Mouse (Mus musculus) midbrain, embryonic 16.5 days (tissue): ENCODE results near the gene Borcs8. TPM values are rescaled to one million over a fixed set of nuclear protein-coding genes. Genes with fewer than 3 reads are reported as not detected.
A peak's percentile ranks its signal among the peaks of the same experiment; 100 is the strongest.

Experiments used
- ATAC-seq: fragments of 200-750 bp; cut with Nextera tagmentation; 2 replicates; pipeline ENCODE4 v1.8.0; 2017; ENCODE audit warnings: moderate TSS enrichment
- H3K27ac ChIP-seq: fragments of 300-500 bp; sonication (generic); 2 replicates; pipeline ENCODE4 v1.5.1; 2014; ENCODE audit warnings: mild to moderate bottlenecking, low read length, mixed read lengths
- H3K27me3 ChIP-seq: fragments of 300-500 bp; sonication (generic); 2 replicates; pipeline ENCODE4 v1.6.1; 2014; ENCODE audit warnings: low read depth, low read length, mixed read lengths; ENCODE audit not compliant: control insufficient read depth, insufficient read depth
- H3K36me3 ChIP-seq: fragments of 300-500 bp; sonication (generic); 2 replicates; pipeline ENCODE4 v1.6.1; 2014; ENCODE audit warnings: mild to moderate bottlenecking, low read length, moderate library complexity, mixed read lengths; ENCODE audit not compliant: control insufficient read depth, insufficient read depth
- H3K4me1 ChIP-seq: fragments of 300-500 bp; sonication (generic); 2 replicates; pipeline ENCODE4 v1.6.1; 2014; ENCODE audit warnings: mild to moderate bottlenecking, low read length, mixed read lengths; ENCODE audit not compliant: control insufficient read depth, insufficient read depth
- H3K4me2 ChIP-seq: fragments of 300-500 bp; sonication (generic); 2 replicates; pipeline ENCODE4 v1.6.1; 2014; ENCODE audit warnings: mild to moderate bottlenecking, low read length, mixed read lengths
- H3K4me3 ChIP-seq: fragments of 300-500 bp; sonication (generic); 2 replicates; pipeline ENCODE4 v1.5.1; 2014; ENCODE audit warnings: low read depth, mild to moderate bottlenecking, low read length, moderate library complexity, mixed read lengths
- H3K9ac ChIP-seq: fragments of 300-500 bp; sonication (generic); 2 replicates; pipeline ENCODE4 v1.6.1; 2014; ENCODE audit warnings: low read depth, low read length, mixed read lengths
- H3K9me3 ChIP-seq: fragments of 300-500 bp; sonication (generic); replicated peaks from 2 replicates; pipeline ENCODE4 v1.6.1; 2014; ENCODE audit warnings: mild to moderate bottlenecking, low read length, mixed read lengths; ENCODE audit not compliant: control insufficient read depth, poor library complexity, severe bottlenecking
- WGBS: fragments of 180-500 bp; shearing (Covaris S2); extraction: QIAGEN DNeasy Blood & Tissue Kit; methylation state at CpG from one replicate; pipeline ENCODE4 v1.1.7; 2014; 5-methylcytosine and 5-hydroxymethylcytosine counted together
- microRNA-seq: library from miRNA; unstranded; fragments of <30 nt; microRNA quantifications from one replicate; pipeline ENCODE4, GENCODE M21; 2017
- polyA plus RNA-seq: library from polyadenylated mRNA; unstranded; fragments of >200 nt; fragmentation: Nextera tagmentation; extraction: Ambion mirVana; gene quantifications from 2 replicates; pipeline ENCODE4 v1.2.1, GENCODE M21; 2015

Gene Borcs8
- polyA plus RNA-seq, 1 experiment from 2014 or later, result 55.5 TPM

GRCm38 (mm10) chr8:70181212-70181902 lies 42.1 kb downstream of the Borcs8 start:
- no peaks in the 10 kb centered on the region for H3K27me3 ChIP-seq
- H3K4me3 ChIP-seq, result no peak overlapping the region
- H3K9ac ChIP-seq, result no peak overlapping the region
- 89% methylated on average over 15 of the region's 16 CpGs for WGBS
- H3K4me2 ChIP-seq, result no peak overlapping the region
- H3K27ac ChIP-seq, result no peak overlapping the region
- H3K9me3 ChIP-seq, result no peaks in the 10 kb centered on the region
- peaks cover 12% of the 10 kb centered on the region for H3K36me3 ChIP-seq
- H3K4me1 ChIP-seq, result no peaks in the 10 kb centered on the region
- 0 out of 2 replicates have a peak, but pooled peaks have one; percentile 20 for ATAC-seq

DNA sequence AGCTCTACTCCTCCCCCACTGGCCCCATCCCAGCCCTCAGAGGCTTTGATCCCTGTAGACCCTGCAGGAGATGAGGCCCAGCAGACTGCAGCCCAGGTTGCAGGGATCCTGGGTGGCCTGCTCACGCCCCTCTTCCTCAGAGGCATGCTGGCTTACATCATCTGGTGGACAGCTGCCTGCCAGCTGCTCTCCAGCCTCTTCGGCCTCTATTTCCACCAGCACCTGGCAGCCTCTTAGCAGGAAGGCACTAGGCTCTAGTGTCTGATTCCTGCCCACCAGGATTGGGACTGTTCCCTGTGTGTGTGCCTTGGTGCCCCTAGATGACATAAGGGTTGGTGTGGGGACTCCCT lies 42.6 kb downstream of the Borcs8 start:
- no peaks in the 10 kb centered on the region for H3K9me3 ChIP-seq
- no peaks in the 10 kb centered on the region for H3K27me3 ChIP-seq
- WGBS, result 72% methylated on average over 2 of the region's 2 CpGs
- no peak overlapping the region for H3K4me2 ChIP-seq
- no peaks in the 10 kb centered on the region for H3K4me1 ChIP-seq
- no peak overlapping the region for H3K27ac ChIP-seq
- no peak overlapping the region for H3K4me3 ChIP-seq
- no peak for ATAC-seq
- no peak overlapping the region for H3K9ac ChIP-seq
- H3K36me3 ChIP-seq, result peaks cover 10% of the 10 kb centered on the region; the same call in 1 of the 2 replicates

- Histone ChIP-seq H3K27ac (no peak overlapping the region), H3K36me3 (peaks cover 8% of the 10 kb centered on the region; the same call in 1 of the 2 replicates), H3K4me2 (no peak overlapping the region), H3K27me3 (no peaks in the 10 kb centered on the region), H3K4me3 (no peak overlapping the region), H3K9me3 (no peaks in the 10 kb centered on the region), H3K4me1 (no peaks in the 10 kb centered on the region), H3K9ac (no peak overlapping the region)
- 92% methylated on average over 4 of the region's 4 CpGs for WGBS
- ATAC-seq, result no peak
Measured at GRCm38 (mm10) chr8:70183194-70183593, 43.9 kb downstream of the Borcs8 start.

DNA sequence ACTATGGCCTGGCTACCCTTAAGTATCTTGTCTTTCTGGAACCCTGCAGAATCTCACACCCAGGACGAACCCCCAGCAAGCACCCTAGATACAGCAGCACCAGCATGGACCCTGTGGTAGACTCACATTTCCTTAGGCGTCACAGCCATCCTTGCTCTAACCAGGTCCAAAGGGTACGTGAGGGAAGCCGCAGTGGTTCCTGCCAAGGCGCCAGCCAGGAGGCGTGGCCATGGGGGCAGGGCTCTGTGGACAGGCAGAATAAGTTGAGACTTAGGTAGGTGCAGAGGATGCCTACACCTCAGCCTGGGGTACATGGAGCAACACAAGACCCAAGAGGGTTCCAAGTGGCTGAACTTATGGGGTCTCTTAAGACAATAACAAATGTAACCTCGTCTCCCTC lies 49.4 kb downstream of the Borcs8 start:
- Histone ChIP-seq H3K4me1 (no peaks in the 10 kb centered on the region), H3K4me2 (no peak overlapping the region), H3K4me3 (no peak overlapping the region), H3K9ac (no peak overlapping the region), H3K27me3 (no peaks in the 10 kb centered on the region), H3K27ac (no peak overlapping the region), H3K9me3 (no peaks in the 10 kb centered on the region), H3K36me3 (peaks cover 6% of the 10 kb centered on the region; the same call in 1 of the 2 replicates)
- no peak for ATAC-seq
- WGBS, result 68% methylated on average over 7 of the region's 7 CpGs

GRCm38 (mm10) chr8:70193238-70193637 lies 53.9 kb downstream of the Borcs8 start:
- no peak overlapping the region for H3K4me2 ChIP-seq
- H3K9me3 ChIP-seq, result no peaks in the 10 kb centered on the region
- no peak overlapping the region for H3K4me3 ChIP-seq
- ATAC-seq, result no peak
- H3K9ac ChIP-seq, result no peak overlapping the region
- H3K36me3 ChIP-seq, result peaks cover 6% of the 10 kb centered on the region; the same call in 1 of the 2 replicates
- 66% methylated on average over 5 of the region's 5 CpGs for WGBS
- H3K27me3 ChIP-seq, result no peaks in the 10 kb centered on the region
- no peaks in the 10 kb centered on the region; the same call in 1 of the 2 replicates for H3K4me1 ChIP-seq
- H3K27ac ChIP-seq, result no peak overlapping the region

DNA sequence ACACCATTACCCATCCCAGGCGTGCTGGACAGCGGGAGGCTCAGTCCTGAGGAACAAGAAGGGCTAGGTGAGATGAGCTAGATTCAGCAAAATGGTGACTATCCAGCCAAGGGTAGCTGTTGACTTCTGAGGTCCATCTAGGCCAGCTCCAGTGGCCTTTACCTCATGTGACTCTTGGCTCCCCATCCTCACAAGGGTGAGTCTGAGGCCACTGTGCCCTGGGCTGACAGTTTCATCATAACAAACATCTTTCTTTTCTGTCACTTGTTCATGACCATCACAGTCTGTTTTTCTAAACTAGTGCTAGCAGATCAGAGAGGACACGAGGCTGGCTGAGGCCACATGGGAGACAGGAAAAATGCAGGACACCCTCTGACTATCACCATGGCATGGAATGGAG lies 54.9 kb downstream of the Borcs8 start:
- WGBS, result 80% methylated on average over 3 of the region's 3 CpGs
- Histone ChIP-seq H3K9ac (no peak overlapping the region), H3K36me3 (peaks cover 6% of the 10 kb centered on the region; the same call in 1 of the 2 replicates), H3K27me3 (no peaks in the 10 kb centered on the region), H3K4me2 (no peak overlapping the region), H3K4me3 (no peak overlapping the region), H3K4me1 (no peaks in the 10 kb centered on the region; the same call in 1 of the 2 replicates), H3K27ac (no peak overlapping the region), H3K9me3 (no peaks in the 10 kb centered on the region)
- no peak for ATAC-seq

- Histone ChIP-seq H3K36me3 (no peaks in the 10 kb centered on the region), H3K4me3 (no peak overlapping the region), H3K9ac (no peak overlapping the region), H3K4me1 (no peaks in the 10 kb centered on the region; the same call in 1 of the 2 replicates), H3K4me2 (no peak overlapping the region), H3K27me3 (no peaks in the 10 kb centered on the region), H3K9me3 (no peaks in the 10 kb centered on the region), H3K27ac (no peak overlapping the region)
- ATAC-seq, result no peak
- WGBS, result 84% methylated on average over 2 of the region's 2 CpGs
Measured at GRCm38 (mm10) chr8:70195762-70196161, 56.5 kb downstream of the Borcs8 start.

Small RNA genes lying within 50 kb of the gene (microRNA-seq; reads per million reads assigned to microRNA genes)
- 3.1 reads per million, percentile 14 among the genes with 10 or more reads in this experiment for gene Mir7066

Other genes starting within 250 kb of the Borcs8 start
- 3.0 and 3.5 TPM in 2 replicates for gene Tssk6, start 237.3 kb upstream of the Borcs8 start, polyA plus RNA-seq
- 172 TPM in 2 replicates for gene Ndufa13, start 236.9 kb upstream of the Borcs8 start, polyA plus RNA-seq
- gene Yjefn3, start 236.8 kb upstream of the Borcs8 start, polyA plus RNA-seq, result 12.0 and 12.3 TPM in 2 replicates
- gene Gatad2a, start 143.1 kb upstream of the Borcs8 start, polyA plus RNA-seq, result 15.8 and 19.1 TPM in 2 replicates
- gene Mau2, start 96.8 kb upstream of the Borcs8 start, polyA plus RNA-seq, result 75.8 and 79.0 TPM in 2 replicates
- 58.4 and 61.9 TPM in 2 replicates for gene Sugp1, start 96.7 kb upstream of the Borcs8 start, polyA plus RNA-seq
- gene Tm6sf2, start 66.6 kb upstream of the Borcs8 start, polyA plus RNA-seq, result 1.3 and 1.4 TPM in 2 replicates
- 0.89 and 0.93 TPM in 2 replicates for gene Hapln4, start 56.0 kb upstream of the Borcs8 start, polyA plus RNA-seq
- 169 and 189 TPM in 2 replicates for gene Ncan, start 18.6 kb upstream of the Borcs8 start, polyA plus RNA-seq
- gene Nr2c2ap, start 8.2 kb upstream of the Borcs8 start, polyA plus RNA-seq, result 35.0 and 38.2 TPM in 2 replicates
- gene Rfxank, start 345 bp upstream of the Borcs8 start, polyA plus RNA-seq, result 10.7 and 11.8 TPM in 2 replicates
- 0.51 and 0.73 TPM in 2 replicates for gene Mef2b, start 212 bp downstream of the Borcs8 start, polyA plus RNA-seq
- 51.0 and 54.5 TPM in 2 replicates for gene Tmem161a, start 32.9 kb downstream of the Borcs8 start, polyA plus RNA-seq
- 6.8 and 9.2 TPM in 2 replicates for gene Slc25a42, start 72.8 kb downstream of the Borcs8 start, polyA plus RNA-seq
- gene Sugp2, start 94.7 kb downstream of the Borcs8 start, polyA plus RNA-seq, result 104 TPM in 2 replicates
- 116 and 133 TPM in 2 replicates for gene Armc6, start 95.0 kb downstream of the Borcs8 start, polyA plus RNA-seq
- 26.3 and 29.9 TPM in 2 replicates for gene Homer3, start 143.3 kb downstream of the Borcs8 start, polyA plus RNA-seq
- gene Ddx49, start 163.0 kb downstream of the Borcs8 start, polyA plus RNA-seq, result 40.3 and 45.0 TPM in 2 replicates
- gene Cope, start 163.0 kb downstream of the Borcs8 start, polyA plus RNA-seq, result 261 and 268 TPM in 2 replicates
- gene Cers1, start 176.3 kb downstream of the Borcs8 start, polyA plus RNA-seq, result 40.3 and 42.1 TPM in 2 replicates
- gene Gdf1, start 190.3 kb downstream of the Borcs8 start, polyA plus RNA-seq, result 2.5 and 7.0 TPM in 2 replicates
- gene Upf1, start 213.8 kb downstream of the Borcs8 start, polyA plus RNA-seq, result 11.3 and 11.6 TPM in 2 replicates
- 0.36 and 0.47 TPM in 2 replicates for gene Comp, start 234.1 kb downstream of the Borcs8 start, polyA plus RNA-seq